Mouse (Mus musculus) midbrain, embryonic 16.5 days (tissue): ENCODE data around the gene Ltn1. TPM values are rescaled to one million over a fixed set of nuclear protein-coding genes. Genes with fewer than 3 reads are reported as not detected.

Source experiments
- ATAC-seq: fragments of 200-750 bp; cut with Nextera tagmentation; 2 replicates; pipeline ENCODE4 v1.8.0; 2017; ENCODE audit warnings: moderate TSS enrichment
- H3K27ac ChIP-seq: fragments of 300-500 bp; sonication (generic); 2 replicates; pipeline ENCODE4 v1.5.1; 2014; ENCODE audit warnings: mild to moderate bottlenecking, low read length, mixed read lengths
- H3K27me3 ChIP-seq: fragments of 300-500 bp; sonication (generic); 2 replicates; pipeline ENCODE4 v1.6.1; 2014; ENCODE audit warnings: low read depth, low read length, mixed read lengths; ENCODE audit not compliant: control insufficient read depth, insufficient read depth
- H3K36me3 ChIP-seq: fragments of 300-500 bp; sonication (generic); 2 replicates; pipeline ENCODE4 v1.6.1; 2014; ENCODE audit warnings: mild to moderate bottlenecking, low read length, moderate library complexity, mixed read lengths; ENCODE audit not compliant: control insufficient read depth, insufficient read depth
- H3K4me1 ChIP-seq: fragments of 300-500 bp; sonication (generic); 2 replicates; pipeline ENCODE4 v1.6.1; 2014; ENCODE audit warnings: mild to moderate bottlenecking, low read length, mixed read lengths; ENCODE audit not compliant: control insufficient read depth, insufficient read depth
- H3K4me2 ChIP-seq: fragments of 300-500 bp; sonication (generic); 2 replicates; pipeline ENCODE4 v1.6.1; 2014; ENCODE audit warnings: mild to moderate bottlenecking, low read length, mixed read lengths
- H3K4me3 ChIP-seq: fragments of 300-500 bp; sonication (generic); 2 replicates; pipeline ENCODE4 v1.5.1; 2014; ENCODE audit warnings: low read depth, mild to moderate bottlenecking, low read length, moderate library complexity, mixed read lengths
- H3K9ac ChIP-seq: fragments of 300-500 bp; sonication (generic); 2 replicates; pipeline ENCODE4 v1.6.1; 2014; ENCODE audit warnings: low read depth, low read length, mixed read lengths
- H3K9me3 ChIP-seq: fragments of 300-500 bp; sonication (generic); replicated peaks from 2 replicates; pipeline ENCODE4 v1.6.1; 2014; ENCODE audit warnings: mild to moderate bottlenecking, low read length, mixed read lengths; ENCODE audit not compliant: control insufficient read depth, poor library complexity, severe bottlenecking
- WGBS: fragments of 180-500 bp; shearing (Covaris S2); extraction: QIAGEN DNeasy Blood & Tissue Kit; methylation state at CpG from one replicate; pipeline ENCODE4 v1.1.7; 2014; 5-methylcytosine and 5-hydroxymethylcytosine counted together
- polyA plus RNA-seq: library from polyadenylated mRNA; unstranded; fragments of >200 nt; fragmentation: Nextera tagmentation; extraction: Ambion mirVana; gene quantifications from 2 replicates; pipeline ENCODE4 v1.2.1, GENCODE M21; 2015

Ltn1 gene
- polyA plus RNA-seq, 1 experiment from 2014 or later = 23.7 TPM

DNA sequence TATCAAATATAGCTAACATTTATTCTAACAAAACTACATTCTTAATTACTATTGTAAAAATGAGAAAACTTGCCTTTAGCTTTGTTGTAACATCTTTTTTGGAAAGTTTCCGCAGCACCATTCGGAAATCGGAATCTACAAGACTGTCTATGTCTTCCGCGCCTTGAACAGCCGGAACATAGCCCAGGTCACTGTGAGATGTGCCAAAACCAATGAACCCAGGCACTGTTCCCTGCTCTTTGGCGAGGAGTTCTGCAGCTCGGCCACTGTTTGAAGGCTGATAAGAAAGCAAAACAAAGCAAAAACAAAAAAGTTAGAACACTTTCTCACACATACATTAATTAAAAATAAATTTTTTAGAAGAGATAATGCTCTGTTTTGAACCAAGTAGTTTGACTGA is 4.9 kb downstream of the Ltn1 start:
- Histone ChIP-seq H3K9me3 (no peaks in the 10 kb centered on the region), H3K9ac (no peak overlapping the region), H3K27ac (no peak overlapping the region), H3K27me3 (no peaks in the 10 kb centered on the region), H3K36me3 (peaks cover 27% of the 10 kb centered on the region), H3K4me2 (no peak overlapping the region), H3K4me1 (peaks cover 5% of the 10 kb centered on the region), H3K4me3 (no peak overlapping the region)
- no peak for ATAC-seq
- WGBS = 97% methylated on average over 8 of the region's 8 CpGs

DNA sequence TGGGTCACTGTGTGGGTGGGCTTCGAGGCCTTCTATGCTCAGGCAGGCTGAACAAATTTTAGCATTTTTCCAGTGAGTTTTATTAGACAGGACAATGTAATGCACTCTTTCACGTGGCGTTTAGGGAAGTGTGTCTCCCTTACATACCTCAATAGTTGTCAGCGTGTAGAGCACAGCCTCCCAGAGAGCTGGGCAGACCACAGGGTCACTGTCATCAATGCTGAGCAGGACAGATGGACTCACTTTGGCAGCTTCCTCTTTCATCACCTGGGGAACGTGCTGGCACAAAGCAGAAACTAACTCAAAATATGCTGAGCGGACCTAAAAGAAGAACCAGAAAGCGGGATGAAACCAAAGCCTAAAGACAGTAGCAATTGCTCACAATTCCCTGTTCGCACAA is 11.8 kb downstream of the Ltn1 start:
- H3K9ac ChIP-seq = no peak overlapping the region
- H3K4me2 ChIP-seq = no peak overlapping the region
- H3K4me3 ChIP-seq = no peak overlapping the region
- no peak for ATAC-seq
- H3K27me3 ChIP-seq = no peaks in the 10 kb centered on the region
- 98% methylated on average over 8 of the region's 8 CpGs for WGBS
- H3K4me1 ChIP-seq = no peaks in the 10 kb centered on the region
- H3K36me3 ChIP-seq = peaks cover 64% of the 10 kb centered on the region
- peaks cover 9% of the 10 kb centered on the region for H3K9me3 ChIP-seq
- H3K27ac ChIP-seq = no peak overlapping the region

DNA sequence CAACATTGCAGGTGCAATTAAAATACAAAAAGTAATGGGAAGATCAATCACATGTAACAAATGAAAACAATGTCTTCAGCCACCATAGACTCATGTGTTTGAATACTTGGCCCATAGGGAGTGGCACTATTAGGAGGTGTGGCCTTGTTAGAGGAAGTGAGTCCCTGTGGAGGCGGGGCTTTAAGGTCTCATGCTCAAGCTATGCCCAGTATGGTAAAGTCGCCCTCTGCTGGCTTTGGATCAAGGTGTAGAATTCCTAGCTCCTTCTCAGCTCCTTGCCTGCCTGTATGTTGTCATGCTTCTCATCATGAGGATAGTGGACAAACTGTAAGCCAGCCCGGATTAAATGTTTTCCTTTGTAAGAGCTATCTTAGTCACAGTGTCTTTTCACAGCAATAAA is 27.4 kb downstream of the Ltn1 start:
- WGBS = 95% methylated on average over 3 of the region's 3 CpGs
- Histone ChIP-seq H3K4me2 (no peak overlapping the region), H3K4me1 (no peaks in the 10 kb centered on the region), H3K27me3 (no peaks in the 10 kb centered on the region), H3K27ac (no peak overlapping the region), H3K9me3 (no peaks in the 10 kb centered on the region), H3K36me3 (peaks cover 40% of the 10 kb centered on the region), H3K4me3 (no peak overlapping the region), H3K9ac (no peak overlapping the region)
- no peak for ATAC-seq

DNA sequence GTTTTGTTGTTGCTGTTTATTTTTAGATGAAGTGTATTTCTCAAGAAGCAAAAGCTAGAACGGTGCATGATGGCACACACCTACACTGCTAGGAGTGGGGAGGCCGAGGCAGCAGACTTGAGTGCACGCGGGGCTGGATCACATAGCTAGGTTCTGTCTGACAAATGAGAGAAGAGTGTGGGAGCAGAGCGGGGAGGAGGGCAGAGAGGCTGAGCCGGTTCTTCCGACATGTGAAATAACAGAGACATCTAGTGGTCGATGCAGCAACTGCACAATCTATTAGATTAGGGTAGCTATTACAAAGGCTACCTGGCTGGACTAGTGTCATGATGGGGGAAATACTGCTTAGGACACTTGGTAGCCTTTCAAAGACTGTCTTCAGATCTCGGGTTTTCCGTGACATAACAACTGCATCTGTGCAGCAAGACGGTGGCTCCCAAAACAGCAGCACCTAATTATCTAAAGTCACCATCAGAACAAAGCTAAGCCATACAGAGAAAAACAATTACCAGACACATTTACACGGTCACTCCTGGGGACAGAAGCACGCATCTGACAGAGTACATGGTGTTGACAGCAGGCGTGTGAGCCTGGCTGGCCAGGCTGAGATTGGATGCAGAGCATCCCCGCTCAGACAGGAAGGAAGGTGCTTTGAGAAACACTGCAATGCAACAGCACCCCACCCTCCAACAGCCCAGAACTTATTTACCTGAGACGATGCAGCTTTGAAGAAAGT is 38.4 kb downstream of the Ltn1 start:
- Histone ChIP-seq H3K9me3 (no peaks in the 10 kb centered on the region), H3K4me1 (no peaks in the 10 kb centered on the region), H3K27ac (no peak overlapping the region), H3K4me2 (no peak overlapping the region), H3K4me3 (no peak overlapping the region), H3K36me3 (peaks cover 22% of the 10 kb centered on the region), H3K27me3 (no peaks in the 10 kb centered on the region), H3K9ac (no peak overlapping the region)
- peak; percentile 89 for ATAC-seq
- WGBS = 54% methylated on average over 16 of the region's 16 CpGs

DNA sequence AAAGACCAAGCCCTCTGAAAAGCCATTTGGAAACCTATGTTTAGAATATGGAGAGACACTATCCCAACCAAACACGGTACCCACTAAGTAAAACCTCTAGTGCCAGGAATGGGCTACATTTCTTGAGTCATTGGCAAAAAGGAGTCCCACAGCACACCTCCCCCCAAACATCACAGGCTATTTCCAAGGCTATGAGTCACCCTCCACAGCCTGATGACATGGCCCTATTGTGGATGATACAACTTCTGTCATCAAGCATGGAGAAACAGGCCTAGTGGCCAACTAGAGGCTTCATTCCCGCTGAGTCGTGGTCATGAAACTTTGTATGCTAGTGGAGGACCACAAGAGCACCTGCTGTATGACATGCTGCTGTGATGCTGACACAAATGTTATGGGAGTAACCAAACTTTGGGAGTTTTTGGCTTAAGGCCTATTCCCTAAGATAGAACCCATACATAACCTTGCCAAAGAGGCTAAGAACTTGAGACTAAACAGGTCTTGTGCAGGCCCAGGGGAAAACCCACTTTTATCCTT is 44.9 kb downstream of the Ltn1 start:
- H3K27me3 ChIP-seq = no peaks in the 10 kb centered on the region
- H3K36me3 ChIP-seq = peaks cover 18% of the 10 kb centered on the region
- no peak overlapping the region for H3K4me2 ChIP-seq
- H3K9ac ChIP-seq = no peak overlapping the region
- WGBS = 99% methylated on average over 3 of the region's 3 CpGs
- no peak overlapping the region for H3K4me3 ChIP-seq
- H3K9me3 ChIP-seq = no peaks in the 10 kb centered on the region
- no peak overlapping the region for H3K27ac ChIP-seq
- no peaks in the 10 kb centered on the region for H3K4me1 ChIP-seq
- ATAC-seq = no peak

DNA sequence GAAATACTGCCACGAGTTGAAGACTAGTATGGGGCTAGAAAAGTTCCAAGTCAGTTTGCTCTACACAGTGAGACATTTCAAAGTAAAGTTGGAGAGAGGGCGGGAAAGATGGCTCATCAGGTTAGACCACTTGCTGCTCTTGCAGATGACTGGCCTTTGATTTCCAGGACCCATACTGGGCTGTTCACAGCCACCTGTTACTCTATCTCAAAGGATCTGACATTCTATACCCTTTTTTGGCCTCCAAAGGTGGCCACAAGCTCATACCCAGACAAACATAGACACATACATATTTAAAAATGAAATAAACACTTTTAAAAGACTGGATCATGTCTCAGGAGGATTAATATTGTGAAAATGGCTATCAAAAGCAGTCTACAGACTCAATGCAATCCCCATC is 48.0 kb downstream of the Ltn1 start:
- WGBS = 91% methylated on average over 2 of the region's 2 CpGs
- peaks cover 40% of the 10 kb centered on the region for H3K36me3 ChIP-seq
- no peaks in the 10 kb centered on the region for H3K9me3 ChIP-seq
- H3K27ac ChIP-seq = no peak overlapping the region
- H3K4me1 ChIP-seq = no peaks in the 10 kb centered on the region
- no peak for ATAC-seq
- H3K9ac ChIP-seq = no peak overlapping the region
- no peak overlapping the region for H3K4me2 ChIP-seq
- H3K27me3 ChIP-seq = no peaks in the 10 kb centered on the region
- H3K4me3 ChIP-seq = no peak overlapping the region

DNA sequence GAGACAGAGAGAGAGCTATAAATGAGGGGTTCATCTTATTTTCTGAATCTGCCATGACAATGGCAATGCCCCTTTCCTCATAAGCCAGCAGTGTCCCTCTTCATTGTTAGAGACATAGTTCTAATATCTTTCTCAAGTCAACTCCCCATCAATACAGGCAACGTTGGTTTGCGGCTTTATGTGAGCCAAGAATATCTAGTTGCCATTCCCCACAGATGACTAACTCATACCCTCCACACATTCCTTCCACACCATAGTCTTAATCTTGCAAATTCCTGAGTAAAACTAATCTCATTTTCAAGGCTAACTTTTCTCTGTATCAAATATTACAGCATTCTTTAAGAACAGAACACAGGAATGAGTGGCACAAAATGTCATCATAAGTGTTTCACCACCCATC is 49.4 kb downstream of the Ltn1 start:
- Histone ChIP-seq H3K4me3 (no peak overlapping the region), H3K4me1 (no peaks in the 10 kb centered on the region), H3K27ac (no peak overlapping the region), H3K36me3 (peaks cover 44% of the 10 kb centered on the region), H3K27me3 (no peaks in the 10 kb centered on the region), H3K4me2 (no peak overlapping the region), H3K9me3 (no peaks in the 10 kb centered on the region), H3K9ac (no peak overlapping the region)
- ATAC-seq = no peak
- 98% methylated on average over 2 of the region's 2 CpGs for WGBS

DNA sequence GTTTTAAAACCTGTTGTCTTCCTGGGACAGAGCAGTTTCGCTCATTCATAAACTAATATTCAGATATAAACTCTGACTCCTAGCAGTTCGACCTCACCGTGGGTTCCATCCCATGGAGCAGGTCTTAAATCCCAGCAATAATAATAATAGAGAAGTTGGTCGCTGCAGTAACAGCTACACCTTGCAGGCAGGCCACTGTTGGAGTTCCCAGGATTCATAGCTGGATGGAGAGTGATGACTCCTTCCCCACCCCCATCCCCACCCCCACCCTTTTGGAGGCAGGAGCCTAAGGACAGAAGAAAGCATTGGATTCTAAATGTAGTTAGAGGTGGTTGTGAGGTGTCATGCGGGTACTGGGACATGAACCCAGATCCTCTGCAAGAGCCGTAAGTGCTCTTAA is 66.0 kb downstream of the Ltn1 start:
- ATAC-seq = no peak
- peaks cover 18% of the 10 kb centered on the region for H3K36me3 ChIP-seq
- no peak overlapping the region for H3K27ac ChIP-seq
- H3K4me3 ChIP-seq = no peak overlapping the region
- H3K4me1 ChIP-seq = no peaks in the 10 kb centered on the region
- no peaks in the 10 kb centered on the region for H3K27me3 ChIP-seq
- no peak overlapping the region for H3K4me2 ChIP-seq
- whole genome bisulfite sequencing = 97% methylated on average over 6 of the region's 6 CpGs
- no peaks in the 10 kb centered on the region for H3K9me3 ChIP-seq
- no peak overlapping the region for H3K9ac ChIP-seq

DNA sequence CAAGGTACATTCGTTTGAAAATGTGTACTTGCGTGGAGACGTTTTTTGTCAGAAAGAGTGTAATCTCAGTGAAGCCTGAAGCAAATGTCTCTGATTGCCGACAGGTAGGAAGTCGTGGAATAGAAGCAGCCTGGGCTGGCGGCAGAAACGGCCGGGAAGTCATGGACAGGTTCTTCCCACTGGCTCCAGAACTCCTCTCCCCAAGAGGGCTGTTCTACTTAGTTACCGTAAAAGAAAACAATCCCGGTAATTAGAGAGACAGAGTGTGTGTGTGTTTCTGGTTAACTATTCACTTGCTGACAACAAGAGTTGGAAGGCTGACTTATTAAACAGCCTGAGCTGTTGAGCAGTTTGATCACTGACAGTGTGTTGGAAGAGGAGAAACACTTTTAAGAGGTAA is 66.4 kb downstream of the Ltn1 start:
- Histone ChIP-seq H3K4me2 (no peak overlapping the region), H3K27ac (no peak overlapping the region), H3K27me3 (no peaks in the 10 kb centered on the region), H3K9ac (no peak overlapping the region), H3K36me3 (peaks cover 18% of the 10 kb centered on the region), H3K4me1 (no peaks in the 10 kb centered on the region), H3K4me3 (no peak overlapping the region), H3K9me3 (no peaks in the 10 kb centered on the region)
- ATAC-seq = no peak
- WGBS = 91% methylated on average over 10 of the region's 10 CpGs
